Mouse (Mus musculus) kidney, adult 9 months (tissue): Measurements from ENCODE around the gene Nfe2l3.
A peak's percentile ranks its signal among the peaks of the same experiment; 100 is the strongest.
"Not testable (repeated sequence)": the region's sequence is repeated elsewhere in the genome, so short reads cannot be mapped to it uniquely, and the experiment has no call there.

Experiments
- DNase-seq: peaks from one replicate; pipeline ENCODE4 v3.0.0; 2022

Gene Nfe2l3

DNA sequence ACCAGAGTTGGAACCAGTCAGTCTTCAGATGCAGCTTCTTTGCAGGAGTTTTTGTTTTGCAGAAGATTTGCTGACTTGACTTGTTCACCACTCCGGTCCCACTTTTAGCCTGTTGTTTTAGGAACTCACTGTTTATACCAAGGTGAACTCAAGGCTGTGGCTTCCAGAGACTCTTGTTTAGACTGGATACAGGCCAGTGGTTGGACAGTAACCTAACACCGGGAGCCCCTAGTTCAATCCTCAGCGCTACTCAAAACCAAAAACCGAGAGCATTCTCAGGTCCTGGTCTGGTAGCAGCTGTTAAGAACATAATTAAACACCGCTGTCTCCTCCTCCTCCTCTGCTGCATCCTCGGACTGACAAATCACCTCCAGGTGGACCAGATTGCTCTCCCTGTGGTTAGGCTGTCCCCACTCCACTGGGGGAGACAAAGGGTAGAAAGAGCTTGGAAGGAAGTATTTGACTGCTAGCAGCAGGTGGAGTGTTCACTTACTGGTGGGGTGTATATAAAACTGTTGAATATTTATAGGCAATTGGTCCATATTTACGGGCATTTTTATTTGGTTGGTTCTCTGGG is 20.5 kb downstream of the Nfe2l3 start:
- no peak for DNase-seq

DNA sequence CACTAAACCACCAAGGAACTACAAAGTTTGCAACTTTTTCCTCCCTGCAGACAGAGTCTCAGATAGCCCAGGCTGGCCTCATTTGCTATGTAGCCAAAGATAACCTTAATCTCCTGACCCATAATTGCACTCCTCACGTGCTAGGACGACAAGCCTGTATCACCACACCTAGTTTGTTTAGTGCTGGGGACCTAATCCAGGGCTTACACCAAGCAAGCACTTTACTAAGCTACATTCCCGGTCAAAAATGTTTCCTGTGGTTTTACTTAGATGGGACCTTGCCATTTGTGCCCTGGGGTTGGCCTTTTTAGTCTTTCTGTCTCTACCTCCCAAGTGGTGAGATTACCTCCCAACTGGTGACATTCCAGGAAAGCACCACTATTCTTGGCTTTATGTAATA is 22.5 kb downstream of the Nfe2l3 start:
- DNase-seq = no peak

DNA sequence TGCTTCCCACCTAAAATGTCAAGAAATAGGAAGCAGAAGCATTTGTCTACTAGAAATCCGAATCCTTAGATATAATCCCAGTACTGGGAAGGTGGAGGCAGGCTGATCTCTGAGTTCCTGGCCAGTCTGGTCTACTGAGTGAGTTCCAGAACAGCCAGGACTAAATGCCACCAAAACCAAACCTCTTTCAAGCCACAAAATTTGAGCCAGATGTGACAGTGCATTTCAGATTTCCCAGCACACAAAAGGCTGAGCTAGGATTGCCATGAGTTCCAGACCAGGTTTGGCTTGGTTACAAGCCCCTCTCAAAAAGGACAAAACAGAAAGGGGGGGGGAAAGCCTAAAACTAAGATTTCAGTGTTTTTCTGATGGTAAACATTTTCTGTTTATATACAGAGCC is 23.7 kb downstream of the Nfe2l3 start:
- DNase-seq = no peak

DNA sequence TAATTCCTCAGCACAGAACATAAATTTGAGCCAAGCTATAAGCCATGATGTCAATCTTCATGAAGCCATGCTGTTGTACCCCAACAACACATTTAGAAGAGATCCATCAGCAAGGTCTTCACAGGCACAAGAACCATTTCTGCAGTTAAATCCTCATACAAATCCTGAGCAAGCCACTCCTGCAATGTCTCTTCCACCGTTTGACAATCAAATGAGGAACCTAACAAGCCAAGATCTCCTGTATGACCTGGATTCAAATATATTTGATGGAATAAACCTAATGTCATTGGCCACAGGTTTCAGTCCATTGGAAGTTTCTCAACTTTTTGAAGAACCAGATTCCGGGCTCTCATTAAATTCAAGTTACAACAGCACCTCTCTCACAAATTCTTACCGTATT is 24.8 kb downstream of the Nfe2l3 start:
- no peak for DNase-seq

DNA sequence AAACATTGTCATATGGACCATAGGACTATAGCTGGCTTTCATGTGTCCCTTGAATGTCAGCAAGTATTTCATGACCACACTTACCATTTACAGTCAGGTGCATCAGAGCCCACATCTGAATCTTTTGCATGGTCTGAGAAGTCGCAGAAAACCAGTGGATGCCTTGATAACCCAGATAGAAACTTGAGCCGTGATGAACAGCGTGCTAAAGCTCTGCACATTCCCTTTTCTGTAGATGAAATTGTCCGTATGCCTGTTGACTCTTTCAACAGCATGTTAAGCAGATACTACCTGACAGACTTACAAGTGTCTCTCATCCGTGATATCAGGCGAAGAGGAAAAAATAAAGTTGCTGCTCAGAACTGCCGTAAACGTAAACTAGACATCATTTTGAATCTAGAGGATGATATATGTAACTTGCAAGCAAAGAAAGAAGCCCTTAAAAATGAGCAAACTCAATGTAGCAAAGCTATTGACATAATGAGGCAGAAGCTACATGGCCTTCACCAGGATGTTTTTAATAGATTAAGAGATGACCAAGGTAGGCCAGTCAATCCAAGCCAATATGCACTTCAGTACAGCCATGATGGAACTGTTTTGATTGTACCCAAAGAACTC is 25.4 kb downstream of the Nfe2l3 start:
- DNase-seq = no peak

DNA sequence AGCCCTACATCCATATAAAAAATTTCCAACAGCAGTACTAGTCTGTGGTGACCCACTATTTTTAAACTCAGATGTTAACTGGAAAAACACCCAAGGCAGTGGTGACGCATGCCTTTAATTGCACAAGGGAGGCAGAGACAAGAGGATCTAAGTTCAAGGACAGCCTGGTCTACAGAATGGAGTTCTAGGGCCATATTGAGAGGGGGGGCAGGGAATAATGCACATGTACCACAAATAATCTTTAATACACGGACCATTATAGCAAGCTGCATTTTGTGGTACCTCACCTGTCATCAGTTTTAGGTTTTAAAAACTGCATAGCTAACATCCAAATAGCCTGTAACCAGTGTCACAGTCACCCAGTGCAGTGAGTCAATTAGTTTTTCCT is 26.4 kb downstream of the Nfe2l3 start:
- no peak for DNase-seq

DNA sequence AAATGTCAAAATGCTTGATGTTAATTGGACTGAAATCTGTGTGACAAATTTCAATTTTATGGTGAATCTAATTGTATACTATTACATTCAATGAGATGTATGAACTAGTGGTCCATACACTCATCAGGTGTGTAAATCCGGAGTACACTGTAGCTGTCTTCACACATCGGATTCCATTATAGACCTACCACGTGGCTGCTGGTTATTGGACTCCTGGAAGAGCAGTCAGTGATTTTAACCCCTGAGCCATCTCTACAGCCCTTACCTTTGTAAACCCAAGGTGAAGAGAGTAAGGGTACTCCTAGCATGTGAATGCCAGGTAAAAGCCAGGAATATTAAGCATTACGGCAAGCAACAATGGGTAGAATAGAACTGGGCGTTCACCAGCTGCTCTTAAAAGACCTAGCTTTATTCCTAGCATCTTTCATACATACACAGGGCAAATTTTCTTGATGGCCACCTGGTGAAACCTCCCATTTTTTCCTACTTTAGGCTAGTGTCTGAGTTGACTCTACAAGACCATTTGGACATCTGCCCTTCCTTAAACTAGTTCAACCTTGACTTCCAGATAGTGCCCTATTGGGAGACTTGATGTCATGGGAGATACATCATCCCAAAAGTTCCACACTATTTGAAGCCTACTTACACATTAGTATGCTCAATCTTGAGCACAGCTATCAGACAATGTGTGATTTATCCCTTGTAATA is 27.0 kb downstream of the Nfe2l3 start:
- DNase-seq = no peak

DNA sequence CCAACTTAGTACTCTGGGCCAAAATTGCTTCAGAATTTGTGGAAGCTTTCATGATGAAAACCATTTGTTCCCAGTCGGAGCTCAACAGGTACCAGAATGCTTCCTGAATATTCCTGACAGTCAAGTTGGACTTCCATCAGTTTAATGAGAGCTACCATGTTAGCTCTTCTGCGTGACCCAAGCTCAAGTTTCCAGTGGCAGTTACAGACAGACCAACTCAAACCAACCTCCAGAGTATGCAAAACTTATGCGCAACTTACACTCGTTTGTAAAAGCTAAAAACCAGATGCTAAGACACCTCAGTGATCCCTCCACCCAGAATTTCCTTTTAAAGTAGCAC is 27.5 kb downstream of the Nfe2l3 start:
- no peak for DNase-seq

DNA sequence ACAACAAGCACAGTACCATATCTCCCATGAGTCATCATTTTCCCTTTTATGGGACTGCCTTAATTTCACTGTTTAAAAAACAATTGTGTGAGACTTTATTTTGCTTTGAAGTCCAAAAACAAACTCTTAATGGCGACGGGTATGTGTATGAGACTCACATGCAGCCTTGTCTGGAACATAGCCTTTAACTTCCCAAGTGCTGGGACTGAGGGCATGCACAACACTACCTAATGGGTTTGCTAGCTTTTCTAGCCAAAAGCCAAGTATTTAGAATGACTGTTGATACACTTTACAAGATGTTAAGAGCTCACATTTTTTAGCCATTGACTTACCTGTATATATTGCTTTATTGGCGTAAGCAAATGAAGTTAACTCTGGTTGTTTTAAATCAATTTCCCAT is 27.9 kb downstream of the Nfe2l3 start:
- no peak for DNase-seq

DNA sequence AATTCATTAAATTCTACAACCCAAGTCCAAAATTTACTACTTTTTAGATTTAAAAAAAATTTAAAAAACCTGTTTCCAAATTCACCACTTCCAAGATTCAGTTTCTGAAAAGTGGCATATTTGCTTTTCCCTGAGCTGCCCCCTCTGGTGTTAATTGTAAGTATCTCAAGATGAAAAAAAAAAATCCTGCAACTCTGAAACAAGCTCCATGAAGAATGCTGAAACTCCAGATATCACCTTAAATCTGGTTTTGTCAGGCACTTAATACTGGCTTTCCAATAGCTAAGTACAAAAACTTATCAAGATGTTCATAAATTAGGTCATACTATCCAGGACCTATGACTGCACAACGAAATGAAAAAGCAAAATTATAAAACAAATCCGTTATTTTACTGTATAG is 35.2 kb downstream of the Nfe2l3 start:
- DNase-seq = no peak

DNA sequence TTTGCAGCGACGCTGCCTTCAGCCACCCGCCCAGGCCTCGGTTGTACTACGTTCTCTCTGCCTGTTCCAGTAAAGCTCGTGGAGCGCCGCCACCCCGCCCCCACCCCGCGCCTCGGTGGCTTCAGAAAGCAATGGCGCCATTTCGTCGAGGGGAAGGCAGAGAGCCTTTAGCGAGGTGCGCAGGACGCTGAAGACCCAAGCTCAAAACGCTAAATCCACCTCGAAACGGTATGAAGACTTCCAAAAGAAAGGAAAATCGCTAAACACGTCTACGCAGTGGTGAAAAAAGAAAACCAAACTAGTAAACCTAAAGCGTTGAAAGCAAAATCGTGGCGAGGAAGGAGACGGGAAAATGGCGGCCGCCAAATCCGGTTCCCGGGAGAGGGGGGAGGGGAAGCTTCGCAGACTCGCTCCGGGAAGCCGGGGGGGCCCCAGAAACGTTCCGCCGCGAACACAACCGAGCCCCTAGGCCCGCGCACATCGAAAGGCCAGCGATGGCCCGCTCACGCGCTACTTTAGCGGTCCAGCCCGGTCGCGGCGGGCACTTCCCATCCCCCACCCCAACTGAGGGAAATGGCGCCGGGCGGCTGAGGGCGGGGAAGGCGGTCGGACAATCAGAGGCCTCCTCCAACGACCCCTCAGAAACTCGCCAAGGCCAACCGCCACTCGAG is 36.6 kb downstream of the Nfe2l3 start:
- peak; percentile 80 for DNase-seq

DNA sequence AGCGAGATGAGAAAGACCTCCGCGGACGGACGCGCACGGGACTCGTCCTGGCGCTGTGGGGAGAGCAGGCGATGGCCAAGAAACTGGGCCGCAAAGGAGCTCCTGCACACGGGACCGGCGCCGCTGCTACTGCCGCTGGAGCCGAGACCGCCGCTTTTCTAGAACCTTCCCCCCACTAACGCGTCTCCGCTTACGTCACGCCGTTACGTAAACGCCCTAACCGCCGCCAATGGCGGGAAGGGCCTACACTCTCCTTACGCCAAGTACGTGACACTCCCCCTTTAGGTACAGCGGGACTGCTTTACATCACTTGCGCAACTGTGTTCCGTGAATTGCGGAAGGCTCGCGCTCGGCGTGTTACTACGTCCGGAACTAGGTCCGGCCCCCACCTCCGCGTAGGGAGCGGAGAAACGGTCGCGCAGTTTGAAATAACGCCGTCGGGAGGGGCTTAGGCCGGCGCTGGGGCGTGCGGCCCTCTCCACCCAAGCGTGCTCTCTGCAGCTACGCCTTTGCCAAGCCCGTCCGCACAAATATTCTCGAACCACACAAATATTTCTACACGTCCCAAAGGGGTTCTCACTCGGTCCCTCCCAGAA is 37.3 kb downstream of the Nfe2l3 start, which contains the start of gene Hnrnpa2b1:
Gene Hnrnpa2b1, minus strand, starts transcription at position 180 of the 596 bp plus-strand sequence.
- DNase-seq = peak; percentile 99

DNA sequence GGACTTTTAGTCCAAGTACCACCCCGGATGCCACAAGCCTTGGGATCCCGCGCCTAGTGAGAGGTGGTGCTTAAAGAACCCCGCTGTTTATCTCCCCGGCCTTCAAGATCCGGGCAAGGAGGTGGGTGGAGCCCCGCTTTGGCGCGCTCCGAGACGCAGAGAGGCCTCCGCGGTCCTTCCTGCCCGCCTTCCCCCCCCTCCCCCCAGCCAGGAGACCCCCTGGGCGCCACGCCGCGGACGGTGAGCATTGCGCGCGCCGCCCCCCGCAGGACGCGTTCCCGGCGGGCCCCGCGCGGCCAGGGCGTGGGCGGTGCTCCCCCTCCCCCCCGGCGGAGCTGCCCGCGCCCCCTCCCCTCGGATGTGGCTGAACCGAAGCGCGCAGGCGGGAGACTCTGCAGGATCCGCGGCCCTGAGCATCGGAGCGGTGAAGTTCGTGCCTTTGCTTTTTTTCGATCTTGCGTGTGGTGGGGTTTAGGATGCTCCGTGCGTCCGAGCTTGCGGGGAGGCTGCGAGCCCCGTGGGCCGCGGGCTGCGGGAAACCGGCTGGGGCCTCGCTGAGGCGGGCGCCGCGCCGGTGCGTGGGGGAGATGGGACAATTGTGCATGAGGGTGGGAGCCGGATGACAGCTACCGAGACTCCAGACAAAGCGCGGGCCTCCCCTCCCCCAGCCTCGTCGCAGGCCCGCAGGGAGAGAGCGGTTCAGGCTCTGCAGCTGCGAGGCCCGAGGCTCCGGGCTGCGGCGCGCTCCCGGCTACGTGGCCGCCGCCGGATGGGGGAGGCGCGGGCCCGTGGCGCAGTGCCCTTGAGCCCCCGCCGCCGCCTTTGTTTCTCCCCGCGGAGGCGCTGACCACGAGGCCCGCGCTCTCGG is 38.1 kb downstream of the Nfe2l3 start, which contains the start of gene Cbx3:
Gene Cbx3, plus strand, starts transcription at position 50 of the 868 bp plus-strand sequence.
- peak; percentile 64 for DNase-seq

DNA sequence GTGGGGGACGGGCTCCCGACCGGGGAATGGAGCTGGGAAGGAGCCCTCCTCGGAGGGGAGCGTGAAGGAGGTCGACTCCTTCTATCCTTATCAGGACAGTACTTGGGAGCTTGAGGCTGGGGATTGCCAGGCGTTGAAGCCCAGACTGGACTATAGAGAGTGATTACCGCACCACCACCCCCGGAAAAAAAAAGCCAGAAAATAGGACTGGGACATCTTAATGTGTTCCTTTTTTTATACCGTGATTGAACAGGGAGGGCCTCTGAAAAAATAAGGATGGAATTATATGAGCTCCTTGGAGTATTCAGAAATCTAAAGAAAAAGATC is 38.7 kb downstream of the Nfe2l3 start:
- DNase-seq = no peak

DNA sequence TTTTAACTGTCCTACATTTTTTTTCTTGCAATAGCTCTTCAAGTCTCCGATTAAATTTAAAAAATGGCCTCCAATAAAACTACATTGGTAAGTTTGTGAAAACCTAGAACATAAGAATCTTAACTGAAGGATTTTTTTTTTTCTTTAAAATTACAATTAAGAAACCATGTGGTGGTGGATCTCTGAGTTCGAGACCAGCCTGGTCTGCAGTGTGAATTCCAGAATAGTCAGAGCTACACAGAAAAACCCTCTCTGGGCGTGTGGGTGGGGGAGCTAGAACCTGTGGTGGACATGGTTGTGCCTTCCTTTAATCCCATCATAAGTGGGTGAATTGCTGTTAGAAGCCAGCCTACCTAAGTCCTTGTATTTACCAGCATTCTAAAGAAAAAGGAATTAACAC is 39.3 kb downstream of the Nfe2l3 start:
- no peak for DNase-seq

DNA sequence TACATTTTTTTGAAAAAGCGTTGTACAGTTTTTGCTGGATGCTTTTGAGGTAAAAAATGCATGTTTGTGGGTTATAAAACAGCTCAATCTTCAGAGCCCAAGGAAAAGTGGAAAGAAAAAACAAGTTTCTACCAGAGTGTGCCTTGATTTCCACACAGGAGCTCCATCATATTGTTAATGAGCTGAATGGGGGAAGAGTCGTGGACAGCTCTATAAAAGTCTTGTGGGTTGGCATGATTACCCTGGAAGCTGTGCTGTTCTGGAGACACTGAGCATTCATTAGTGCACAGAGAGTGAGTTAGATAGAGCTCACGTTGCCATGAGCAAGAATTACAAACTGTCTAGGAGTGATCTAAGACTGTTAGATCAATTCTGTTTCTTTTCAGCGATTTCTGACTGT is 39.7 kb downstream of the Nfe2l3 start:
- no peak for DNase-seq

DNA sequence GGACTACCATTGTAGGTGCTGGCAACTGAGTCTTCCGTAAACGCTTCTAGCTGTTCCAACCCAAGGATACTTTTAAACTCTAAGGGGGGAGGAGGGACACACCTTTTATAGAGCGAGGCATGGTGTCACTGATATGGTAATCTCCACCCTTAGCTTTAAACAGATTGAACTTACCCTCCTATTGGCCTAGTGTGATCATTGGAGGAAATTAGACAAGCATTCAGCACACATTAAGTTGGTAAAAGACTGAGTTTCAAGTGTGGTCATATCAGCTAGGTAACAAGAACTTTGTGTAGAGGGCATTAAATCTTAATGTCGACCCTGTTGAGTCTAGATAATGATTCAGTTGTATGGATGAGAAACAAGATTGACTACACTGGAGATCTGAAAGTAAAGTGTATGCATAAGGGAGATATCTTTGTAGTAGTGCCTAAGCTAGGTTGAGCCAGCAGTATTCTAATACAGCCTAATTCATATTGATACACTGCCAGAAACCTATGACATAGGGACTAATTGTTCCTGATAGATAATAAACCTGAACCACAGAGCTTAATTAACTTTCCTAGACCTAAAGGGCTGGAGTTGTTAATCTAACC is 46.8 kb downstream of the Nfe2l3 start:
- no peak for DNase-seq

DNA sequence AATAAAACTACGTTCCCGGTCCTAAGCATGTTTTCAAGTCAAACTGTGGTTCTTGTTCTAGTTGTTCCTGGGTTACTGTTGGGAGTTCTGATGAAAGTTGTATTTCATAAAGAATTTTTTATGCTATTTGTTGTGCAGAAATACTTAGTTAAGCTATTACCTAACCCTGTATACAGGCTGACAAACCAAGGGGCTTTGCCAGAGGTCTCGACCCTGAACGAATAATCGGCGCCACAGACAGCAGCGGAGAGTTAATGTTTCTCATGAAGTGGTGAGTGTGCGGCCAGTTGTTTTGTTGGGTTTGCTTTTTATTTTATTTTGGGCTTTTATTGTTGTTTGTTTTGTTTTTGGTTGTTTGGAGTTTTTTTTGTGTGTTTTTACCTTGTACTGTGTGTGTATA is 49.1 kb downstream of the Nfe2l3 start:
- DNase-seq = peak; percentile 57

DNA sequence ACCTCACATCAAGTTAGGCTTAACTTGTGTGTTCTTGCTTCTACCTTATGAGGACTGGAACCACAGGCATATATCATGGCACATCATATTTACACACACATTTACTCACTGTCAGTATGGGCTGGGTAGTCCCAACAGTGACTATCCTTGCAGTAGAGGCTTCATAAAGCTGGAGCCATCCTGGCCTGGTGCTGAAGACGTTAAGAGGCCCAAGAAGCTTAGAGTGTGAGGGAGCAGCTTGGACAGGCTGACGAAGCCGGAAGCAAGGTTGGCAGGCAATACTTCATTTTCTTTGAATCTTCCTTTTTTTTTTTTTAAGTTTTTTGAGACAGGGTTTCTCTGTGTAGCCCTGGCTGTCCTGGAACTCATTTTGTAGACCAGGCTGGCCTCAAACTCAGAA is 51.4 kb downstream of the Nfe2l3 start:
- DNase-seq = no peak

DNA sequence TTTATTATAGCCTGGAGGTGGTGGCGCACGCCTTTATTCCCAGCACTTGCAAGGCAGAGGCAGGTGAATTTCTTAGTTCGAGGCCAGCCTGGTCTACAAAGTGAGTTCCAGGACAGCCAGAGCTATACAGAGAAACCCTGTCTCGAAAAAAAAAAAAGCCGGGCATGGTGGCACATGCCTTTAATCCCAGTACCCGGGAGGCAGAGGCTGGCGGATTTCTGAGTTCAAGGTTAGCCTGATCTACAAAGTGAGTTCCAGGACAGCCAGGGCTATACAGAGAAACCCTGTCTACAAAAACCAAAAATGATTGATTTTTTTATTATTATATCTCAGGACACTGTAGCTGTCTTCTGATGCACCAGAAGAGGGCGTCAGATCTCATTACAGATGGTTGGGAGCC is 52.1 kb downstream of the Nfe2l3 start:
- not testable (repeated sequence) for DNase-seq

DNA sequence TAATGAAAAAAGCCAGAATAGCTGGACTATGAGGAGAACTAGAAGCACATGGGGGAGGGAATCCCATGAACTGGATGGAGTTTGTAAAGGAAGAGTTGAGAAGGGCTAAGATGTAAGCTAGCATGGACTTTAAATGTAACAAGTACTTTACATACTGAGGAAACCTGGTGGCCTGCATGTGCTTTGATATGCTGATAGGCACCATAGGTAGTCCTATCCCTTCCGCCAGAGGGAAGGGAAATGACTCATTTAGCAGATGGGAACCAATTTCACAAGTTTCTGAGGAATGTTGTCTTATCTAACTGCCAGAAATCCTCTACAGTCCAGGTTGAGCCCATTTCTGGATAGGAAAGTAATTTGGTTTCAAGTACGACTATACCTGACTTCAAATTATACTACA is 53.2 kb downstream of the Nfe2l3 start:
- DNase-seq = no peak

DNA sequence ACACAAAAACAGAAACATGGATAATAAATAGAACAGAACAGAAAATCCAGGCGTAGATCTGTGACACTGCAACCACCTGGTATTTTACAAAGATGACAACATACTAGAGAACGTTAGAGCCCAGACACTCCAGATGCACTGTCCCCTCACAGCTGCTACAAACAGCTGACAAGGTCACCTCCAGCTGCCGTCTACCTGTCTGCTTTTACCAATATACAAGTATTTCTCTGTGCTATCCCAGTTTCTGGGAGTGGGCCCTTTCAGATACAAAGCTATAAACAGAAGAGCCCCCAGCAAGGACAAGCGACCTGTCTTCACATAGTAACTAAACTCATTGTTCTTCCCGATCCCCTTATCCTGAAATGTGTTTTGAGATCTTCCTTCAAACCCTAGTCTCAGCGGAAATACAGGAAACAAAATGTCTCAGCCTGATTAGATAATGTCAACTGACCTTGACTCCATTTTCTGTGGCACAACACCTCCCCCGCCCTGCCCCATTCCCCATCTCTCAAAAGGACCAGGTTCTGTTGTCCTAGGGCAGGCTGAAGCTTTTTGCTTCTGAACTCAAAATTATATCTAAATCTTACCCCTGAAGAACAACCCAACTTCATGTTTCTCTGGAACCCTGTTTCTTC is 53.7 kb downstream of the Nfe2l3 start:
- no peak for DNase-seq
